Mouse (Mus musculus): ENCODE data around the gene Hivep3. TPM values are rescaled to one million over a fixed set of nuclear protein-coding genes. Genes with fewer than 3 reads are reported as not detected.

Hivep3 gene
- total and polyA plus RNA-seq, 3 experiments, result 14.4 to 32.3 (median 21.2) TPM

GRCm38 (mm10) chr4:120089536-120089935 lies 356.0 kb downstream of the Hivep3 start:
- dilution Hi-C loops (cut with MboI; ENCODE audit: extremely low pct_ligation_motif_present, extremely low pct_unique_long_range_greater_than_20kb, low sequenced_read_pairs) (no loop called here), in situ Hi-C loops (cut with MboI; ENCODE audit: low pct_ligation_motif_present, low pct_unique_long_range_greater_than_20kb, low sequenced_read_pairs) (no loop called here)
- Histone ChIP-seq H3K4me2 (ENCODE audit: insufficient read depth, low read depth, poor library complexity, severe bottlenecking) (no peak overlapping the region), H3K4me1 (ENCODE audit: control insufficient read depth in 1 of 2, insufficient read depth in 2 of 2) (peaks cover 0 to 10% of the 10 kb centered on the region in 2 experiments; a peak in 2 of 4 replicates), H3K36me3 (replicated peaks in 1 of 2; ENCODE audit: control insufficient read depth in 1 of 2, insufficient read depth in 1 of 2, low read length in 1 of 2) (peaks cover 22 to 78% of the 10 kb centered on the region in 2 experiments), H3K27me3 (replicated peaks) (no peaks in the 10 kb centered on the region), H3K27ac (ENCODE audit: insufficient read depth, low read depth) (no peak overlapping the region), H3K79me2 (replicated peaks; ENCODE audit: control insufficient read depth, extremely low read depth, insufficient read depth, poor library complexity, severe bottlenecking) (no peaks in the 10 kb centered on the region), H3K9me3 (replicated peaks; ENCODE audit: low read length) (no peaks in the 10 kb centered on the region), H3K9ac (ENCODE audit: insufficient read depth, low read depth) (no peak overlapping the region), H3K4me3 (replicated peaks in 1 of 3; ENCODE audit: low read depth in 2 of 3, low read length in 2 of 3, poor library complexity in 1 of 3) (no peak overlapping the region)
- TF ChIP-seq MAX (IDR thresholded peaks at IDR 0.05; ENCODE audit: low read length) (no peak), MXI1 (IDR thresholded peaks at IDR 0.05; ENCODE audit: low read depth, low read length) (no peak), SIN3A (IDR thresholded peaks at IDR 0.05; ENCODE audit: low read length) (no peak), UBTF (IDR thresholded peaks at IDR 0.05; ENCODE audit: low read depth, low read length) (no peak), BHLHE40 (IDR thresholded peaks at IDR 0.05; ENCODE audit: low read depth, low read length) (no peak)
- DNase-seq (ENCODE audit: extremely low read depth), result no peak

GRCm38 (mm10) chr4:120091997-120092783 lies 358.6 kb downstream of the Hivep3 start:
- peaks cover 40 to 94% of the 10 kb centered on the region in 2 experiments for H3K36me3 ChIP-seq (replicated peaks in 1 of 2; ENCODE audit: control insufficient read depth in 1 of 2, insufficient read depth in 1 of 2, low read length in 1 of 2)
- H3K4me2 ChIP-seq (ENCODE audit: insufficient read depth, low read depth, poor library complexity, severe bottlenecking), result no peak overlapping the region
- H3K9me3 ChIP-seq (replicated peaks; ENCODE audit: low read length), result no peaks in the 10 kb centered on the region
- no peaks in the 10 kb centered on the region for H3K79me2 ChIP-seq (replicated peaks; ENCODE audit: control insufficient read depth, extremely low read depth, insufficient read depth, poor library complexity, severe bottlenecking)
- H3K9ac ChIP-seq (ENCODE audit: insufficient read depth, low read depth), result no peak overlapping the region
- no peak for TF ChIP-seq USF1 (IDR thresholded peaks at IDR 0.05; ENCODE audit: low read depth, low read length)
- no peak for TF ChIP-seq MAZ (IDR thresholded peaks at IDR 0.05; ENCODE audit: low read depth, low read length)
- TF ChIP-seq IRF4 (IDR thresholded peaks at IDR 0.05; ENCODE audit: low read depth, low read length), result no peak
- no peak for TF ChIP-seq E2F4 (IDR thresholded peaks at IDR 0.05; ENCODE audit: insufficient replicate concordance, low read depth, low read length)
- no peak for TF ChIP-seq USF2 (conservative IDR thresholded peaks at IDR 0.05; ENCODE audit: low read depth, low read length)
- no peak for TF ChIP-seq ZKSCAN1 (IDR thresholded peaks at IDR 0.05; ENCODE audit: borderline replicate concordance, low read depth, low read length)
- no peak for TF ChIP-seq GABPA (IDR thresholded peaks at IDR 0.05; ENCODE audit: insufficient replicate concordance, low read depth, low read length)
- no peak for TF ChIP-seq ELF1 (IDR thresholded peaks at IDR 0.05; ENCODE audit: low read depth, low read length)
- no peak for TF ChIP-seq POLR2AphosphoS2 (IDR thresholded peaks at IDR 0.05; ENCODE audit: low read depth, low read length)
- TF ChIP-seq PAX5 (IDR thresholded peaks at IDR 0.05; ENCODE audit: low read length), result no peak
- no peak for TF ChIP-seq ZMIZ1 (IDR thresholded peaks at IDR 0.05; ENCODE audit: low read depth, low read length)
- no peak for TF ChIP-seq UBTF (IDR thresholded peaks at IDR 0.05; ENCODE audit: low read depth, low read length)
- no peak overlapping the region for H3K4me3 ChIP-seq (replicated peaks in 1 of 3; ENCODE audit: low read depth in 2 of 3, low read length in 2 of 3, poor library complexity in 1 of 3)
- in situ Hi-C loops (cut with MboI; ENCODE audit: low pct_ligation_motif_present, low pct_unique_long_range_greater_than_20kb, low sequenced_read_pairs), result no loop called here
- H3K27me3 ChIP-seq (replicated peaks), result no peaks in the 10 kb centered on the region
- dilution Hi-C loops (cut with MboI; ENCODE audit: extremely low pct_ligation_motif_present, extremely low pct_unique_long_range_greater_than_20kb, low sequenced_read_pairs), result no loop called here
- no peak overlapping the region for H3K27ac ChIP-seq (ENCODE audit: insufficient read depth, low read depth)
- no peak for DNase-seq (ENCODE audit: extremely low read depth)
- peaks cover 0 to 5% of the 10 kb centered on the region in 2 experiments; a peak in 1 of 4 replicates for H3K4me1 ChIP-seq (ENCODE audit: control insufficient read depth in 1 of 2, insufficient read depth in 2 of 2)
